Mouse (Mus musculus) brain, embryonic 14.5 days (tissue): ENCODE measurements around the gene Mmp27.

Source experiments
- CTCF ChIP-seq: fragments of 200-500 bp; IDR thresholded peaks from 2 replicates; pipeline ENCODE4 v1.5.1; 2012; ENCODE audit warnings: inconsistent platforms, mild to moderate bottlenecking, moderate library complexity, borderline replicate concordance; ENCODE audit not compliant: insufficient read depth, insufficient read length; ENCODE audit errors: extremely low read depth
- POLR2A ChIP-seq: fragments of 200-500 bp; IDR thresholded peaks from 2 replicates; pipeline ENCODE4 v1.6.1; 2012; ENCODE audit warnings: mild to moderate bottlenecking, inconsistent platforms, borderline replicate concordance; ENCODE audit not compliant: poor library complexity, insufficient read depth, insufficient read length, severe bottlenecking; ENCODE audit errors: extremely low read depth

- TF ChIP-seq CTCF, result no peak
- no peak for TF ChIP-seq POLR2A
Observed at GRCm38 (mm10) chr9:7545920-7546319, 25.3 kb upstream of the Mmp27 start.
